Mouse (Mus musculus): Measurements from ENCODE around the gene Foxp2. TPM values are rescaled to one million over a fixed set of nuclear protein-coding genes. Genes with fewer than 3 reads are reported as not detected.
A peak's percentile ranks its signal among the peaks of the same experiment; 100 is the strongest.

Gene Foxp2
- polyA plus RNA-seq, 1 experiment from 2014 or later = 20.4 TPM

DNA sequence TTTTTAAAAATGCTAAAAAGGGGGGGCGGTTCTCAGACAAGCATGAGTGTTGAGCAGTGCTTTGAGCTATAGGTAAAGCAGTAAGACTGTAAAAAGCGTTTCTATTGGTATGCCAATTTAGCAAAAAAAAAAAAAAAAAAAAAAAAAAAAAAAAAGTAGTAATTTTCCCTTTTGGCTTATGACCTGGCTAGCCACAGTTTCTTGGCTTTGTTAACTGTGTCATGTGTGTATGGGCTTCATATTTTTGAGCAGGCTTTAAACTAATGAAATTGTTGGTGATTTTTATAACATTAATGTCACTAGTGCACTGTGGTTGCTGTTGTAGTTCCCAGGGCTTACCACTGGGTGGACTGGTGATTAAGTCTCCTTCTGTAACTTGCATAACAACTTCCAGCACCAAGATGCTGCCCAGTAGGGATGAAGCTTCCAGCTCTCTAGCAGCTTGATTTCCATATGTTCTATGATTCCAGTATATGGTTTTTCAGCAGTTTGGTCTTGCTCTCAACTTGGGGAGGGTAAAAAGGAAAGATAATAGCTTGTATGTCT is 262.4 kb downstream of the Foxp2 start:
- WGBS = 90% methylated on average over 2 of the region's 2 CpGs

DNA sequence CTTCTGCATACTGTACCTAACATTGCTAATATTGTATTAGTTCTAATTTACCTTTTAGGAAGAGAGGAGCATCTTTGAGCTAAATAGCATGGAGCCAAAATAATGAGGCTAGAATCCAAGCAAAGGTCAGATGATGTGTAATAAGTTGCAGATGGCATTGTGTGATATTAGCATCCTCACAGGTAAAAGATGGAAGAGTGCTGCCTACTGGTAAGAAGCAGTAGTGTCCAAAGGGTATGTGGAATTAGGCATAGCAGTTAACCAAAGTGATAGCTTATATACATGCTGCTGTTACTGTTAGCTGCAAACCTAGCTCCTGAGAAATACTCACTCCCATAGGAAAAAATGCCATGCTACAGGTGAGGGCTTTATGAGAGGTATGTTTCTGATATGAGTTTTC is 275.6 kb downstream of the Foxp2 start:
- no peaks in the 10 kb centered on the region for H3K4me1 ChIP-seq (ENCODE audit: control insufficient read depth, insufficient read depth, low read length)
- no peak overlapping the region for H3K4me3 ChIP-seq (ENCODE audit: low read depth, low read length)
- H3K9ac ChIP-seq (replicated peaks; ENCODE audit: low read depth, low read length) = no peak overlapping the region
- H3K4me2 ChIP-seq (ENCODE audit: low read depth, low read length) = no peak overlapping the region
- no peak overlapping the region for H3K27ac ChIP-seq (ENCODE audit: low read depth, low read length)
- H3K27me3 ChIP-seq (ENCODE audit: control insufficient read depth, insufficient read depth, low read length) = no peaks in the 10 kb centered on the region
- ATAC-seq (ENCODE audit: low read depth) = no peak
- H3K9me3 ChIP-seq (ENCODE audit: control insufficient read depth, low read length) = no peaks in the 10 kb centered on the region
- no peaks in the 10 kb centered on the region for H3K36me3 ChIP-seq (ENCODE audit: control insufficient read depth, insufficient read depth, low read length)

More for the DNA sequence above, 262.4 kb downstream of the Foxp2 start:
- H3K36me3 ChIP-seq (ENCODE audit: control insufficient read depth, insufficient read depth, low read length) = no peaks in the 10 kb centered on the region
- ATAC-seq (ENCODE audit: low read depth) = no peak
- H3K4me1 ChIP-seq (ENCODE audit: control insufficient read depth, insufficient read depth, low read length) = no peaks in the 10 kb centered on the region
- H3K27me3 ChIP-seq (ENCODE audit: control insufficient read depth, insufficient read depth, low read length) = no peaks in the 10 kb centered on the region
- no peak overlapping the region for H3K9ac ChIP-seq (replicated peaks; ENCODE audit: low read depth, low read length)
- H3K9me3 ChIP-seq (ENCODE audit: control insufficient read depth, low read length) = no peaks in the 10 kb centered on the region
- H3K4me2 ChIP-seq (ENCODE audit: low read depth, low read length) = no peak overlapping the region
- H3K4me3 ChIP-seq (ENCODE audit: low read depth, low read length) = no peak overlapping the region
- no peak overlapping the region for H3K27ac ChIP-seq (ENCODE audit: low read depth, low read length)

DNA sequence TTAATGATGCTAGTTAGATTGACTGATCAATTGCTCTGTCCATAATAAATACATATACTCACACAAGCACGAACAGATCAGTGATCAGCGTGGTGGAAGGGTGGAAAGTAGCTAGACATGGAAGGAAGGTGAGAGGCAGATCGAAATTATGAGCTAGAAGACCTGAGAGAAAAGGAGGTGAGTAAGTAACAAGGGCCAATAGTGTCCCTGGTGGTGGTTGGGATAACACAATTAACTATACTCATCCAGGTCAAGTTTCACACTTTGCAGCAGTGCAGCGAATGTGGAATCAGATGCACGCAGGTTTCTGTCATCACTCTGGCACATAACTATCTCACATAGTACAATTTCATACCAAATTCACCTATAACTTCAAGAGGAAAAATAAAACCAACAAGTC is 291.7 kb downstream of the Foxp2 start:
- WGBS = 75% methylated on average over 5 of the region's 5 CpGs
- H3K4me1 ChIP-seq (ENCODE audit: control insufficient read depth, insufficient read depth, low read length) = peaks cover 4% of the 10 kb centered on the region; the same call in 1 of the 2 replicates
- ATAC-seq (ENCODE audit: low read depth) = no peak
- no peaks in the 10 kb centered on the region for H3K9me3 ChIP-seq (ENCODE audit: control insufficient read depth, low read length)
- no peak overlapping the region for H3K4me3 ChIP-seq (ENCODE audit: low read depth, low read length)
- H3K36me3 ChIP-seq (ENCODE audit: control insufficient read depth, insufficient read depth, low read length) = no peaks in the 10 kb centered on the region
- H3K27ac ChIP-seq (ENCODE audit: low read depth, low read length) = no peak overlapping the region
- no peaks in the 10 kb centered on the region for H3K27me3 ChIP-seq (ENCODE audit: control insufficient read depth, insufficient read depth, low read length)
- no peak overlapping the region for H3K9ac ChIP-seq (replicated peaks; ENCODE audit: low read depth, low read length)
- H3K4me2 ChIP-seq (ENCODE audit: low read depth, low read length) = no peak overlapping the region

DNA sequence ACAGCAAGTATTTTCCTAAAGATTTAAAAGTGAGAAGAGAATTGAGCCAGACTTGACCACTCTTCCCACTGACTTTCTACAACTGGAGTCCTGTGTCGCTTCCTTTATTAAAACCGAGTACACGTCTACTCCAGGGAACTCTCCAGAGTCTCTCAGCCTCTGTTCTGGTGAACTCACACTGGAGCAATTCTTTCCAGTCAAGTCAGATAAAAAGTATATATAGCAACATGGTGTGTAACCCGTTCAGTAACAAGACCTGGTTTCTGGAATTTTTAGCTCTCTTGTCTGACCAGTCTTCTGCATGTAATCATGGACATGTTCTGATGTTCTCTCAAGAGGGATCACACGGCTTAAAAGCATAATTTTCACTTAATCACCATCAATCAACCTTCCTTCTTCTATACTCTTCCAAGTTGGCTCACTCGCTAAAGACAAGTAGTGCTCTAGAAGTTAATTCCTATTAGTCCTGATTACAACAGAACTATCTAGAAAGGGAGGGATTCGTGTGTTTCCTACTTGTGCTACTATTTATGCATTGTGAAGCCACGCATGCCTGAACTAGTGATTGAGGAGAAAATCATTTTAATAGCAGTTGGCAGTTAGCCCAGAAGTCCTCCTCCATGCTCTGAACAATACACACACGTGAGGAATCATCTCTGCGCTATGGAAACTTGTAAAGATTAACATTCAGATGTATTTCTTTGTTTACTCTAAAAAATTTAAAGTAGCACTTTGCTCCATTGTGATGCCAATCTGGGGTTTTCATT is 341.2 kb downstream of the Foxp2 start:
- Histone ChIP-seq H3K9me3 (ENCODE audit: control insufficient read depth, low read length) (no peaks in the 10 kb centered on the region), H3K4me2 (ENCODE audit: low read depth, low read length) (no peak overlapping the region), H3K27ac (ENCODE audit: low read depth, low read length) (no peak overlapping the region), H3K9ac (replicated peaks; ENCODE audit: low read depth, low read length) (no peak overlapping the region), H3K4me1 (ENCODE audit: control insufficient read depth, insufficient read depth, low read length) (no peaks in the 10 kb centered on the region), H3K27me3 (ENCODE audit: control insufficient read depth, insufficient read depth, low read length) (no peaks in the 10 kb centered on the region), H3K4me3 (ENCODE audit: low read depth, low read length) (no peak overlapping the region), H3K36me3 (ENCODE audit: control insufficient read depth, insufficient read depth, low read length) (no peaks in the 10 kb centered on the region)
- ATAC-seq (ENCODE audit: low read depth) = no peak
- WGBS = 73% methylated on average over 10 of the region's 10 CpGs

DNA sequence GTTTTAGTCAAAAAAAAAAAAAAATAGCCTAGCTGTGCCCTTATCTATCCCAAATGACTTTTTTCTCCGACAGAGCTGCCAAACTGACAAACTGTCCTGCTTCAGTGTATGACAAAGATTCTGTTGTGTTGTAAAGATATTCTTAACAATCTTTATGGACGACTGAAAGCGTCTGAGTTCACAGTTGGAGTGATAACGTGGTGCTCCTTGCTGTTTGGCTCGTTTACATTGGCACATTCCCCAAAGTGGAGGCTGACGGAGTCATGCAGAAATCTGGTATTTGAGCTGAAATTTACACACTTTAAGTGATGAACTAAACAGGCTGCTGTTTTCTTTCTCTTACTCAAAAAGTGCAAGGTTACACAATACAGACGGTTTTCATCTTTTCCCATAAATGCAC is 356.2 kb downstream of the Foxp2 start:
- no peaks in the 10 kb centered on the region; the same call in 1 of the 2 replicates for H3K4me1 ChIP-seq (ENCODE audit: control insufficient read depth, insufficient read depth, low read length)
- 18% methylated on average over 7 of the region's 7 CpGs for WGBS
- no peak overlapping the region for H3K27ac ChIP-seq (ENCODE audit: low read depth, low read length)
- no peak overlapping the region for H3K4me3 ChIP-seq (ENCODE audit: low read depth, low read length)
- H3K27me3 ChIP-seq (ENCODE audit: control insufficient read depth, insufficient read depth, low read length) = no peaks in the 10 kb centered on the region
- H3K36me3 ChIP-seq (ENCODE audit: control insufficient read depth, insufficient read depth, low read length) = no peaks in the 10 kb centered on the region
- no peak for ATAC-seq (ENCODE audit: low read depth)
- no peaks in the 10 kb centered on the region for H3K9me3 ChIP-seq (ENCODE audit: control insufficient read depth, low read length)
- H3K9ac ChIP-seq (replicated peaks; ENCODE audit: low read depth, low read length) = no peak overlapping the region
- H3K4me2 ChIP-seq (ENCODE audit: low read depth, low read length) = no peak overlapping the region

DNA sequence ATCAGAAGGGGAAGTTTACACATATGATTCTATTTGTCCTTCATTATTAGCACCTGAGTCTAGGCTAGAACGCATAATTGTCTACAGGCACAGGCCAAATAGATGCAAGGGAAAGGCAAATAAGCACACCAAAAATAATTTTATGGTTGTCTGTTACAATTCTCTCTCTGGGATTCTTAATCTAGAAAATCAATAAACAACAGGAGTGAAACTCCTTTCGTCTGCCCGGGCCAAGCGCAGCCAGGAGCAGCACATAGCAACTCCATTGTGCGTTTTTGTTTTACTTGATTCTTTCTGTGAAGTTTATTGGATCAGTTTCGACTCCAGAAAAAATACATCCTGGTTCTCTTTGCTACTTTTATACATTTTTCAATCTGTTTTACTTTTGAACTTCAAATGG is 356.7 kb downstream of the Foxp2 start:
- no peak for ATAC-seq (ENCODE audit: low read depth)
- Histone ChIP-seq H3K27ac (ENCODE audit: low read depth, low read length) (no peak overlapping the region), H3K36me3 (ENCODE audit: control insufficient read depth, insufficient read depth, low read length) (no peaks in the 10 kb centered on the region), H3K4me1 (ENCODE audit: control insufficient read depth, insufficient read depth, low read length) (no peaks in the 10 kb centered on the region; the same call in 1 of the 2 replicates), H3K9ac (replicated peaks; ENCODE audit: low read depth, low read length) (no peak overlapping the region), H3K4me2 (ENCODE audit: low read depth, low read length) (no peak overlapping the region), H3K27me3 (ENCODE audit: control insufficient read depth, insufficient read depth, low read length) (no peaks in the 10 kb centered on the region), H3K4me3 (ENCODE audit: low read depth, low read length) (no peak overlapping the region), H3K9me3 (ENCODE audit: control insufficient read depth, low read length) (no peaks in the 10 kb centered on the region)
- WGBS = 48% methylated on average over 6 of the region's 6 CpGs

DNA sequence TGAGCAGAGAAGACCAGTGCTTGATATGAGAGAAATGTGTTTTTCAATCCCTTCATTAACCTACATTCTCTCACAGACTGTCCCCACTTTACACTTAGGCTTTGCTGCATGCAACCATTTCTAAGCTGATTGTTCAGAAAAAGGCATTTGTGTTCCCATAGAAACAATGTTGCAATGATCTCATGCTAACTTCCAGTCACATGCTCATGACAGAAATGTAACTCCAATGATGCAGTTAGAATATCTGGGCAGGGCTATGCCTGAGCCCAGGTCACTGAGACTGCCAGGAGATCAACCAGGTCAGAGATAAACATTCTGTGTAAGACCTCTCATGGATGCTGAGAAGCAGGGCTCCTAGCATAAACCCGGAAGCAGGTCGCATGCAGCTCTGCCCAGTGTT is 367.0 kb downstream of the Foxp2 start:
- 82% methylated on average over 2 of the region's 2 CpGs for WGBS

DNA sequence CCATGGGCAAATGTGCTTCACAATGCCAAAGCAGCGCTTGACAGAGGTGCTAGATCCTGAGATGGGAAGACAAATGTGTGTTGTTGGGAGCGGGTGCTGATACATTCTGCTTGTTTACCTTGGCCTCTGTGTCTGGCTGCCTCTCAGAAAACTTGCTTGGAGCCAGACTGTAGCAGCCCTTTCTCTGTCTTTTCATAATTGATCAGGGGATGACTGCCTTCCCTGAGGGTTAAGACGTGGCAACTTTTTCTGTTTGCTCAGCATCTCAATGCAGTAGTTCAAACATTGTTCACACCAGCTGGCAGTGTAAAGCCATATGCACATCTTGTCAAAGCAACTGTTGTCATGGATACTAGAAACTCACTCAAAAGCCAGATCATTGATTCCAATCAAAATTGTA is 384.1 kb downstream of the Foxp2 start:
- Histone ChIP-seq H3K9ac (replicated peaks; ENCODE audit: low read depth, low read length) (no peak overlapping the region), H3K27ac (ENCODE audit: low read depth, low read length) (no peak overlapping the region), H3K27me3 (ENCODE audit: control insufficient read depth, insufficient read depth, low read length) (no peaks in the 10 kb centered on the region), H3K4me1 (ENCODE audit: control insufficient read depth, insufficient read depth, low read length) (no peaks in the 10 kb centered on the region), H3K4me2 (ENCODE audit: low read depth, low read length) (no peak overlapping the region), H3K9me3 (ENCODE audit: control insufficient read depth, low read length) (no peaks in the 10 kb centered on the region), H3K4me3 (ENCODE audit: low read depth, low read length) (no peak overlapping the region), H3K36me3 (ENCODE audit: control insufficient read depth, insufficient read depth, low read length) (no peaks in the 10 kb centered on the region)
- peak; percentile 49; the same call in 1 of the 2 replicates for ATAC-seq (ENCODE audit: low read depth)
- WGBS = 46% methylated on average over 3 of the region's 3 CpGs

More for the DNA sequence above, 367.0 kb downstream of the Foxp2 start:
- no peaks in the 10 kb centered on the region for H3K9me3 ChIP-seq (ENCODE audit: control insufficient read depth, low read length)
- no peak overlapping the region for H3K27ac ChIP-seq (ENCODE audit: low read depth, low read length)
- H3K36me3 ChIP-seq (ENCODE audit: control insufficient read depth, insufficient read depth, low read length) = no peaks in the 10 kb centered on the region
- H3K4me3 ChIP-seq (ENCODE audit: low read depth, low read length) = no peak overlapping the region
- no peaks in the 10 kb centered on the region for H3K27me3 ChIP-seq (ENCODE audit: control insufficient read depth, insufficient read depth, low read length)
- H3K9ac ChIP-seq (replicated peaks; ENCODE audit: low read depth, low read length) = no peak overlapping the region
- no peaks in the 10 kb centered on the region for H3K4me1 ChIP-seq (ENCODE audit: control insufficient read depth, insufficient read depth, low read length)
- no peak overlapping the region for H3K4me2 ChIP-seq (ENCODE audit: low read depth, low read length)
- no peak for ATAC-seq (ENCODE audit: low read depth)

DNA sequence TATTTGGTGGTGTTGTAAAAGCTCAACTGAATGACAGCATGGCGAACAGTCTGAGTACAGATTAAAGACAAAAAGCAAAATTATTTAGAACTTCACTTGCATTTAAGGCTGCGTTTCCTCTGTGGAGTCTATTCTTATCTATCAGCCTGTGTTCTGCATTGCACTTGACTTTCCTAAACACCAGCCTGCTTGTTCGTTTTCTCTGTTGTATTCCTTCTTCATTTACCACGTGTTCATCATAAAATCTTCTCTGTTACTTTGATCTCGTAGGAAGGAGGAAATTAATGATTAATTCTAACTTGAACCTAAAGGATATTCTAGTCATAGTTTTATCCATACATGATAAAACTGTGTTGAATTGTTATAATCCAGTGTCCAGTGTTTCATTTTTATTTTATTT is 392.9 kb downstream of the Foxp2 start:
- H3K9me3 ChIP-seq (ENCODE audit: control insufficient read depth, low read length) = no peaks in the 10 kb centered on the region
- H3K4me1 ChIP-seq (ENCODE audit: control insufficient read depth, insufficient read depth, low read length) = no peaks in the 10 kb centered on the region
- no peak for ATAC-seq (ENCODE audit: low read depth)
- no peaks in the 10 kb centered on the region for H3K27me3 ChIP-seq (ENCODE audit: control insufficient read depth, insufficient read depth, low read length)
- 83% methylated on average over 5 of the region's 5 CpGs for WGBS
- H3K4me2 ChIP-seq (ENCODE audit: low read depth, low read length) = no peak overlapping the region
- no peak overlapping the region for H3K9ac ChIP-seq (replicated peaks; ENCODE audit: low read depth, low read length)
- no peaks in the 10 kb centered on the region for H3K36me3 ChIP-seq (ENCODE audit: control insufficient read depth, insufficient read depth, low read length)
- no peak overlapping the region for H3K27ac ChIP-seq (ENCODE audit: low read depth, low read length)
- H3K4me3 ChIP-seq (ENCODE audit: low read depth, low read length) = no peak overlapping the region

Measured in neural tube, embryonic 14.5 days (tissue).